Mouse (Mus musculus) liver, adult 2 months (tissue): ENCODE data around the gene Mical2.

Source experiments
- CTCF ChIP-seq: fragments of 200-500 bp; IDR thresholded peaks from 2 replicates; pipeline ENCODE4 v1.5.1; 2011; ENCODE audit warnings: low read depth, low read length, control low read depth
- POLR2A ChIP-seq: fragments of 200-500 bp; IDR thresholded peaks from 2 replicates; pipeline ENCODE4 v1.6.1; 2011; ENCODE audit warnings: low read length, control low read depth; ENCODE audit not compliant: insufficient read depth; ENCODE audit errors: extremely low read depth

DNA sequence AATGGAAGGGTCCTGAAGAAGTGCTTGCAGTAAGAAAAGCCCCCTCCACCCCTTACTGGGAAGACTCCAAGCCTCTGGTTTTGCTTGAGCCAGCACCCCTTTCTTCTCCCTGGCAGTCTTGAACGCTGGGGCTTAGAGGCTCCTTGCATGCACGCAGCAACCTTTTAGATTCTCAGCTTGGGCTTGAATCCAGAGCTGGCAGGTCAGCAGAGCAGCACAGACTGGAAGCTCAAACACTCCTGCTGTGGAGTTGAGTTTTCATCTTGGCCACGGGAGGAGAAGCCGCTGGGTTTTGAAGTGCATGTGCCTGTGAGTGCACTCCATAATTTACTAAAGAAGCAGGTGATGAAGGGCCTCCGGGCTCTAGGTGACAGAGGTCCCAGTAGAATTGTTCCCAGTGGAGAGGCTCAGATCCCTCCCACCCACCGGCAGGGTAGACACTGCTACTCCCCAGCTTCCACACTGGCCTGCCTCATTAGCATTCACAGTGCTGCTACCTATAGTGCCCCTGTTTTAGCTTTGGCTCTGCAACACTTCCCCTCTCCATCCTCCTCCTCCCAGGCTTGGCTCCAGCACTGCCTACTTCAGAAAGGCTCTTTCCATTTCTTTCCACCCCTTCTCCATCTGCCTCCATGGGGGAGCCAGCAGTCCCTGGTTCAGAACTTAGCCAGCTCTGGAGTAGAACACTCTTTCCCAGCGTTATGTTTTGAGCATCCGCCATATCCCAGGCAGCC is 15.7 kb downstream of the Mical2 start:
- TF ChIP-seq CTCF (no peak), POLR2A (no peak)
